Mouse (Mus musculus) spleen, postnatal 10 days (tissue): ENCODE results near the gene Slc51a.

Source experiments
- DNase-seq, 2 experiments: peaks; one replicate each; pipeline ENCODE4 v3.0.0; 2021 to 2022; ENCODE audit warnings: low spot score in 2 of 2

The Slc51a gene

DNA sequence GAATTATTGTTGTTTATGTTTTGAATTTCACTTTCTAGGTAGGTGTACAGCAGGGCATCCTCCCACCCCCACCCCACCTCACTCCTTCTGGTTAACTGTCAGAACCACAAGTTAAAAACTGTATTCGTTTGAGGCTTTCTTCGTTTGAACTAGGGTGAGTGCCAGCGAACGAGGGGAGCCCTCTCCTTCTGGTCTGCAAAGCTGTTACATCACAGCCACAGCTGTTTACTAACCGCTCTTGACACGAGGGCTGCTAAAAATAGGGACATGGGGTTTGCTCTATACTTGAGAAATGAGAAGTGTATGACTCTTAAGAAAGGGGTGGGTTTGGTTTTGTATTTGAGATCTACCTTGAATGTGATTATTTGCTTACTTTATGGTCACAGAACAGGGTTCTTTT, 53.6 kb downstream of the Slc51a start:
- peak in 1 of 2 experiments; percentile 55 for DNase-seq

DNA sequence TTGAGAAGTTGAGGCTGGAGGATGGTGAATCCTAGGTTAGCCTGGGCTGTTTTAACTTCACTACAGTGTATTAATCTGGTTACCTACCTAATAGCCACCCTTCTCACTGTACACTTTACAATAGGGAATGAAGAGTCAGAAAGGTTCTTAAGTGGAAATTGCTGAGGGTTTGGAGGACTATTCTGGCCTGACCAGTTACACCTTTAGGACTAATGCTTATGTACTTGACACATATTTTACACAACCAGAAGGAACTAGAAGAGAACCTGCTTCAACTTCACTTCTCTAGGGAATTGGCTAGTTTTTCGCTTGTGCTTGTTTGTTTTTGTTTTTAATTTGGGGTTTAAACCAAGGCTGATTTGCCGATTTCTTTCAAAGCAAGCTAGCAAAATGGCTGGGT, 54.5 kb downstream of the Slc51a start:
- DNase-seq = no peak

DNA sequence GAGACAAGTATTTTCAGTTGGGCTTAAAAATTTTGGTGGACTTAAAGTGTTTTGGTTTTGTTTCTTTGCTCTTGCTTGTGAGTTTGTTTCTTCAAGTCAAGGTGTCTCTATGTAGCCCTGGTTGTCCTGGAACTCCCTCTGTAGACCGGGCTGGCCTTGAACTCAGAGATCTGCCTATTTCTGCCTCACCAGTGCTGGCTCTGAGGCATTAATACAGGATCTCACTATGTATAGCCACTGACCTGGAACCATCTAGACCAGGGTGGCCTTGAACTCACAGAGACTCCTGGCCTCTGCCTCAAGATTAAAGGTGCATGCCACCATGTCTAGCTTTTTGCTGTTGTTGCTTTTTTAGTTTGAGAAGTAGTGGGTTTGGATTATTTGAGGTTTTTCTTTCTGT, 55.8 kb downstream of the Slc51a start:
- DNase-seq = peak; percentile 32 to 37

DNA sequence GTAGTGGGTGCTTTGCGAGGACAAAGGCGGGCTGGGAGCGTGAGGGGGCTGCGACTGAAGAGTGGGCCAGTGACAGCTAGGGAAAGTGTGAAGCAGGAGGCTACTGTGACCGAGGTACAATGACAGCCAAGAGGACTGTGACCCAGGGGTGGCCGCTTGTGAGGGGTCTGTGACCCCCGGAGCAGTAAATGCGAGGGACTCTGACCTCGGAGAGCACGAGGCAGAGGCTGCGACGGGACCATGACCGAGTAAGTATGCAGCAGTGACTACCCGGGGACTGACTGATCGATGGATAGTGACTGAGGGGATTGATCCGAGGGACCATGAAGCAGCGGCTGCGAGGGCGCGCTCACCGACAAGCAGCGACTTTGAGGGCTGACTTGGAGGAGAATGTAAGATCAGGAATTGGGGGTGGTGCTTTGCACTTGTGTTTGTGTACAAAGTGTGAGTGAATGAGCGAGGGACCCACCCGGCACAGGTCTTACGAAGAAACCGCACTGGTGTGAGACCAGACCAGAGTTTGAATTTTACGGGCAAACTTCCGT, 56.6 kb downstream of the Slc51a start:
- peak; percentile 59 to 67 for DNase-seq

DNA sequence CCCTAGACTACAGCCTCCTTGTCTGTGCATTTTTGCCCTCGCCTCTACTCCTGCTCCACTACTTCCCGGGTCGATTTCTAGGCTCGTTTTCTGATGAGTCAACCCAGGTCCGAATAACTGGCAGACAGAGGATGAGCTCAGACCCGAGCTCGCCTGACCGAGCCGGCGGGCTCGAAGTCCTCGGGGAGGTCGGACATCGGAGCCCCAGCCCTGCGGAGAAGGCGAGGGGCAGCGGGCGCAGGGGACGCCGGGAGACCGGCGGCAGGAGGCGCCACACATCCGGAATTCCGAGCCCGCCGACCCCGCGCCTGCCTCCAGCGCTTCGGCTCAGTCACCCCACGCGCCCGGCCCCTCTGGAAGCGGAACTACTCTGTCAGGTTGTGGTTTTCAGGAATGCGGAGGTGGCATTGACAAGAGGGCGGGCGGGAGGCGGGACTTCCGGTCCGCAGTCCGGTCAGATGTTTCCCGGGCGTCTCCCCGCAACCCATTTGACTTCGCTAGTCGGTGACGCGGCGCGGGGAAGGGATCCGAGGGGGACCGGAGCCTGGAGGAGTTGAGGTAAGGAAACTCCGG, 57.1 kb downstream of the Slc51a start, which contains the start of gene Pcyt1a:
Gene Pcyt1a, plus strand, starts transcription at position 448 of the 573 bp plus-strand sequence.
- peak; percentile 86 to 87 for DNase-seq

DNA sequence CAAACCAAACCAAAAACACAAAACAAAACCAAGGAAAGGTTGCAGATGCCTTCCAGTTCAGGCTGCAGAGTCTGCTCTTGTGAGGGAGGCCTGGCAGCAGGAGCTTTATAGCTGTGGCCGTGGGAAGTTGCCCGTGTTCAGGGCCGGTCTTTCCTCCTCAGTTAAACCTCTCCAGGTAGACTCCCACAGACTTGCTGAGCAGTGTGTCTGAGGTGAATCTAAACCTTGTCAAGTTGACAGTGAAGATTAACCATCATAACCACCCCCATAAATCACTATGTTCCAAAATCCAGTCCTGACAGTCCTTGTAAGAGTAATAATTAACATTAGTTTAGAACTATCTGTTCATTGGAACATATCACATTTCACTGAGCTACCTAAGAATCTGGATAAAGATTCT, 60.2 kb downstream of the Slc51a start:
- DNase-seq = no peak
